Comparison of ENCODE assay signal across 14 mouse cellular contexts in genomic region chr5:92950583-92950982, GRCm38 (mm10).
"Had no signal": no experiment of that assay in that cellular context is flagged by ENCODE, and none has a peak within 500 bp of the region (broad histone marks: within the 10 kb centered on the region; RNA-seq: fewer than 3 reads in every experiment).

No protein-coding gene starts in this region.

- H3K27ac ChIP-seq: limb, embryonic 15.5 days; liver, embryonic 12.5 days; midbrain, embryonic 15.5 days; neural tube, embryonic 13.5 days had no signal

- H3K27me3 ChIP-seq: limb, embryonic 15.5 days; liver, embryonic 12.5 days; midbrain, embryonic 15.5 days; neural tube, embryonic 13.5 days had no signal

- H3K4me3 ChIP-seq: limb, embryonic 15.5 days; liver, embryonic 12.5 days; midbrain, embryonic 15.5 days; neural tube, embryonic 13.5 days had no signal

- H3K9ac ChIP-seq: limb, embryonic 15.5 days; liver, embryonic 12.5 days; lung, embryonic 14.5 days; midbrain, embryonic 15.5 days; neural tube, embryonic 13.5 days had no signal

- H3K36me3 ChIP-seq: liver, embryonic 12.5 days; midbrain, embryonic 15.5 days had no signal

- ATAC-seq: liver, embryonic 12.5 days; midbrain, embryonic 15.5 days had no signal

- DNase-seq: kidney, adult 8-10 months; kidney, postnatal 25 days; lung, embryonic 14.5 days; lung, postnatal 10 days; lung, postnatal 4 days; retina, postnatal 1 day; right cerebral cortex, postnatal 4 days; spleen, adult 18-20 months; thymus, adult 18-20 months; thymus, postnatal 25 days had no signal

- H3K4me2 ChIP-seq: limb, embryonic 15.5 days; liver, embryonic 12.5 days; lung, embryonic 14.5 days; midbrain, embryonic 15.5 days; neural tube, embryonic 13.5 days had no signal

- H3K9me3 ChIP-seq: limb, embryonic 15.5 days; liver, embryonic 12.5 days; midbrain, embryonic 15.5 days; neural tube, embryonic 13.5 days had no signal
